Comparison of ENCODE assay signal across 8 mouse cellular contexts in the genomic region with DNA sequence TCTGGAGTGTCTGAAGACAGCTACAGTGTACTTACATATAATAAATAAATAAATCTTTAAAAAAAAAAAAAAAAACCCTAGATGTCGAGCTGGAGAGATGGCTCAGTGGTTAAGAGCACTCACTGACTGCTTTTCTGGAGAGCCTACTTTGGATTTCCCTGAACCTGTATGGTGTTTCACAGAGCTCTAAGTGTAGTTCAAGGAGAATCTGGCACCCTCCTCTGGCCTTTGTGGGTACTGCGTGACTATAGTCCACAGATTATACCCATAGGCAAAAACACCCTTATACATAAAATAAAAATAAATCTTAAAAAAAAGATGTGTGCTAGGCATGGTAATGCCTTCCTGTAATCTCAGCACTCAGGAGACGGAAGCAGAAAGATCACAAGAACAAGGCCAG. TPM values are rescaled to one million over a fixed set of nuclear protein-coding genes. Genes with fewer than 3 reads are reported as not detected.
A peak's percentile ranks its signal among the peaks of the same experiment; 100 is the strongest.
DNase-seq lines count a peak whose midpoint lies in the region; ATAC-seq and TF ChIP-seq lines count a peak whose summit lies in the region.

No protein-coding gene starts in this region.

- H3K9ac ChIP-seq in liver, embryonic 14.5 days (replicated peaks), result no peak overlapping the region

- no peak overlapping the region for H3K4me3 ChIP-seq in liver, embryonic 14.5 days (ENCODE audit: insufficient read depth in 1 of 2, low read depth in 2 of 2, low read length in 2 of 2)

- H3K27ac ChIP-seq in liver, embryonic 14.5 days, result no peak overlapping the region

- peak; percentile 52; the same call in 1 of the 2 replicates for ATAC-seq in liver, embryonic 14.5 days (ENCODE audit: insufficient read depth)

- H3K4me1 ChIP-seq in liver, embryonic 14.5 days (replicated peaks; ENCODE audit: control insufficient read depth in 2 of 2, insufficient read depth in 2 of 2, low read length in 1 of 2), result no peaks in the 10 kb centered on the region

- no peaks in the 10 kb centered on the region for H3K27me3 ChIP-seq in liver, embryonic 14.5 days (ENCODE audit: control insufficient read depth, insufficient read depth, low read length)

- H3K9me3 ChIP-seq in liver, embryonic 14.5 days (ENCODE audit: control insufficient read depth, low read length), result no peaks in the 10 kb centered on the region

- DNase-seq in CD8-positive naive resting alpha-beta T cell, adult 2 months (ENCODE audit: low read depth in 2 of 2, low spot score in 2 of 2), result peak; percentile 60 to 81
- peak; percentile 79 for DNase-seq in adipocyte (ENCODE audit: low spot score)
- peak; percentile 83 for DNase-seq in embryo, embryonic 10.5 days (ENCODE audit: low spot score)
- DNase-seq in gastrocnemius, postnatal 25 days, result peak; percentile 28
- peak; percentile 68 to 90 for DNase-seq in kidney, postnatal 25 days
- peak; percentile 31 to 48 (median 34) for DNase-seq in liver, embryonic 14.5 days (ENCODE audit: low read depth in 3 of 3, low spot score in 3 of 3)
- peak; percentile 34 for DNase-seq in retina, adult 2 months (ENCODE audit: low read depth, low spot score)
- peak; percentile 39 to 68 for DNase-seq in urinary bladder, postnatal 36 days (ENCODE audit: low spot score in 2 of 2)

- peaks cover 41% of the 10 kb centered on the region for H3K36me3 ChIP-seq in liver, embryonic 14.5 days (replicated peaks; ENCODE audit: control insufficient read depth, insufficient read depth, low read depth)

- WGBS in liver, embryonic 14.5 days (ENCODE audit: insufficient replicate concordance), result 33% methylated on average over 3 of the region's 3 CpGs

- TF ChIP-seq CTCF in liver, embryonic 14.5 days (IDR thresholded peaks at IDR 0.05; ENCODE audit: low read depth), result peak; percentile 70; the same call in 1 of the 2 replicates

- no peak for TF ChIP-seq EP300 in liver, embryonic 14.5 days (IDR thresholded peaks at IDR 0.05; ENCODE audit: low read depth)

- H3K4me2 ChIP-seq in liver, embryonic 14.5 days (ENCODE audit: low read depth), result no peak overlapping the region

RNA-seq across cellular contexts. Expression of gene Rtel1, which starts 14.5 kb away (rescaled TPM):
- 10 to 100 TPM in 1 of 2 experiments, 1 to 10 TPM in 1; 9.9 to 14.9 TPM for total RNA-seq in gastrocnemius, postnatal 25 days (2021)
- 39.1 and 40.3 TPM in 2 replicates for polyA plus RNA-seq in liver, embryonic 14.5 days (2012; rRNA removed)
- 26.2 and 29.3 TPM in 2 replicates for polyA plus RNA-seq in liver, embryonic 14.5 days (2014; fragmentation: Nextera tagmentation; extraction: Ambion mirVana)

RNA-seq across cellular contexts. Expression of gene Stmn3, which starts 19.7 kb away (rescaled TPM):
- under 1 TPM in 1 of 2 experiments, not detected in 1; 0.32 TPM for total RNA-seq in gastrocnemius, postnatal 25 days (2021)
- 0.06 and 1.0 TPM in 2 replicates for polyA plus RNA-seq in liver, embryonic 14.5 days (2012; rRNA removed)
- polyA plus RNA-seq in liver, embryonic 14.5 days (2014; fragmentation: Nextera tagmentation; extraction: Ambion mirVana), result 0.09 TPM in 1 of 2 replicates, not detected in the other

RNA-seq across cellular contexts. Expression of gene Zgpat, which starts 30.7 kb away (rescaled TPM):
- total RNA-seq in gastrocnemius, postnatal 25 days (2021), result 10 to 100 TPM; 12.8 to 13.1 TPM
- polyA plus RNA-seq in liver, embryonic 14.5 days (2012; rRNA removed), result 7.7 and 8.8 TPM in 2 replicates
- 8.4 and 10.5 TPM in 2 replicates for polyA plus RNA-seq in liver, embryonic 14.5 days (2014; fragmentation: Nextera tagmentation; extraction: Ambion mirVana)

RNA-seq across cellular contexts. Expression of gene Arfrp1, which starts 31.2 kb away (rescaled TPM):
- total RNA-seq in gastrocnemius, postnatal 25 days (2021), result 10 to 100 TPM; 25.0 to 29.3 TPM
- polyA plus RNA-seq in liver, embryonic 14.5 days (2012; rRNA removed), result 13.3 and 21.1 TPM in 2 replicates
- polyA plus RNA-seq in liver, embryonic 14.5 days (2014; fragmentation: Nextera tagmentation; extraction: Ambion mirVana), result 14.8 and 16.9 TPM in 2 replicates

RNA-seq across cellular contexts. Expression of gene Lime1, which starts 45.9 kb away (rescaled TPM):
- 1 to 10 TPM; 4.2 to 5.5 TPM for total RNA-seq in gastrocnemius, postnatal 25 days (2021)
- polyA plus RNA-seq in liver, embryonic 14.5 days (2012; rRNA removed), result 10.9 and 12.3 TPM in 2 replicates
- 4.0 and 4.7 TPM in 2 replicates for polyA plus RNA-seq in liver, embryonic 14.5 days (2014; fragmentation: Nextera tagmentation; extraction: Ambion mirVana)

Comparison
In these comparisons a context has a peak if more than half of its experiments do, and no peak if none do; other contexts are left out.
1. DNase-seq: peak in every context shown above with its lines; median percentile 83 in embryo, embryonic 10.5 days; 79 in adipocyte; 79 in kidney, postnatal 25 days; 70 in CD8-positive naive resting alpha-beta T cell, adult 2 months; 54 in urinary bladder, postnatal 36 days; 34 in liver, embryonic 14.5 days; 34 in retina, adult 2 months; 28 in gastrocnemius, postnatal 25 days.